Mouse (Mus musculus) central nervous system, embryonic 14 days (tissue): ENCODE data around the gene Enpp5. TPM values are rescaled to one million over a fixed set of nuclear protein-coding genes. Genes with fewer than 3 reads are reported as not detected.

ENCODE experiments used
- polyA plus RNA-seq: library from polyadenylated mRNA; depleted of rRNA; stranded (reverse); fragments of >200 nt; gene quantifications from 2 replicates; pipeline ENCODE4 v1.2.3, GENCODE M21; 2012; rRNA removed

Enpp5 gene
- 62.6 and 64.6 TPM in 2 replicates for polyA plus RNA-seq

GRCm38 (mm10) chr17:44078631-44079350, at the start of gene Enpp5:
Gene Enpp5 (plus strand): TSS chr17:44078813.

GRCm38 (mm10) chr17:44105287-44106138, 26.9 kb downstream of the Enpp5 start, which contains the start of gene Enpp4:
Gene Enpp4 (minus strand): TSS chr17:44105809.

Other genes starting within 250 kb of the Enpp5 start
- gene Enpp4, start 27.0 kb downstream of the Enpp5 start, polyA plus RNA-seq, result 3.1 and 3.4 TPM in 2 replicates
- 0.17 and 0.31 TPM in 2 replicates for gene Clic5, start 109.8 kb downstream of the Enpp5 start, polyA plus RNA-seq